Mouse (Mus musculus) adrenal gland, postnatal 10 days (tissue): Measurements from ENCODE around the gene Hnrnpm. TPM values are rescaled to one million over a fixed set of nuclear protein-coding genes. Genes with fewer than 3 reads are reported as not detected.
"Not testable (repeated sequence)": the region's sequence is repeated elsewhere in the genome, so short reads cannot be mapped to it uniquely, and the experiment has no call there.

Experiments used
- DNase-seq: peaks from one replicate; pipeline ENCODE4 v3.0.0; 2021; ENCODE audit warnings: mixed read lengths
- long read RNA-seq, 2 experiments: library from polyadenylated mRNA; stranded (forward); transcript quantifications; one replicate each; pipeline ENCODE4 v2.0.0; 2021
- total RNA-seq, 2 experiments: library from RNA; stranded (reverse); gene quantifications; 2 replicates each; pipeline ENCODE4 v1.2.3; 2021

Hnrnpm gene
- 100 to 1,000 TPM; 148 to 172 TPM for total RNA-seq
- long read RNA-seq, experiment 1, transcript Hnrnpm-203 (2 exons, 2,626 nt): major isoform, 9 of 54 reads
- long read RNA-seq, experiment 1, partial matches to known transcripts: 37 of 54 reads
- long read RNA-seq, experiment 1, other reads (novel, unspliced or antisense): 8 of 54 reads
- long read RNA-seq, experiment 2, partial matches to known transcripts: 22 of 24 reads
- long read RNA-seq, experiment 2, other reads (novel, unspliced or antisense): 2 of 24 reads

DNA sequence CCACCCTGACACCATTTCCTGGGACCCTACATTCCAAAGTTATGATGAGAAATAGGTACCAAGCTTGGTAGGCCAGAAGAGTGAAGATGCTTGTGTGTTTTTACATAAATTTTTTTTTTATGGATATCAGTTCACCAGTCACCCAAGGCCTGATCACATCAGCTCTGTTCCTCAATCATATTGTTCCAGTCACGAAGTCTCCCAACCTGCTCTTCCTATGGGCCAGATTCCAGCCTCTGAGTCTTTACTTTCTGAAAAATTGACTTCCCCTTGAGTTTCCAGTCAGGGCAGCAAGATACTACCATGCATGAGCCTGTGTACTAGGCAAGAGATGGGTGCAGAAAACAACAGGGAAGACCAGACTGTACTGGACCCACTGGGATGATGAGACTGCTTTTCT lies at the start of gene Hnrnpm:
Gene Hnrnpm, minus strand, starts transcription at position 101 of the 400 bp plus-strand sequence.
- no peak for DNase-seq

- DNase-seq: not testable (repeated sequence)
These were observed 46.9 kb upstream of the Hnrnpm start for GRCm38 (mm10) chr17:33733526-33733925.

DNA sequence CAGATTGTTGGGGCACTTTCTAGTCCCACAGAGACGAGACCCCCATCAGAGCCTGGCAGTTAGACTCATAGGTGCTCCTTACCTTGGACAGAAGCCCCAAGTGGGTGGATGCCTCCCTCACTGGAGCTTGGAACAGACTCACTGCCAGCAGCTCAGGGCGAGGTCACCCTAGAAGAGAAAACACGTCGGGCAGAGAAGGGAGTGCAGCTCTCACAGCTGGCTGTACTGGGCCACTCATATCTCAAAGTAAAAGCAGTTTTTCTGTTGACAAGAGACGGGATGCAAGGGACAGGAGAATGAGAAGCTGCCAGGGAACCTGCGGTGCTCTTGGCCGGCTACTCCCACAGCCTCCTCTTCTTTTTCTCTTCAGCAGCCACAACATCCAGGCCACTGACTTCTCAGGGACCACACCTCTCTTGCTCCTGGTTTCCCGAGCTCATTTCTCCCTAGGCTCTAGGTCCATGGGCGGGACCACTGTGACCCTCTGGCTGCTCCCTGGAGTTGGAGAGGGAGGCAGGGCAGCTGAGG lies 46.0 kb upstream of the Hnrnpm start:
- DNase-seq: not testable (repeated sequence)

DNA sequence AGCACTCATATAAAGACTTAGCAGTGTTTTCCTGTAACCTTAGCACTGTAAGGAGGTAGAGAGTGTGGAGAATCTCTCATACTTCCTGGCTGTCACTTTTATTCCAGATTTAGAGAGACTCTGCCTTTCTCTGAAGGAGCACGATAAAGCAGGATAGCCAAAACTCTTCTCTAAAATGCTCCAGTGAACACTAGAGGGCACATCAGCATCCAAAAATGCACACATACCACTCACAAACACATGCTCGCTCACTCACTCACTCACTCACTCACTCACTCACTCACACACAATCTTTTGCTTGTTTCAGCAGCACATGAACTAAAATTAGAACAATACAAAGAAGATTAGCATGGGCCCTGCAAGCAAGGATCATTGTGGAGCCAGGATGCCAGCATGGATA lies 42.6 kb upstream of the Hnrnpm start:
- DNase-seq: no peak

DNA sequence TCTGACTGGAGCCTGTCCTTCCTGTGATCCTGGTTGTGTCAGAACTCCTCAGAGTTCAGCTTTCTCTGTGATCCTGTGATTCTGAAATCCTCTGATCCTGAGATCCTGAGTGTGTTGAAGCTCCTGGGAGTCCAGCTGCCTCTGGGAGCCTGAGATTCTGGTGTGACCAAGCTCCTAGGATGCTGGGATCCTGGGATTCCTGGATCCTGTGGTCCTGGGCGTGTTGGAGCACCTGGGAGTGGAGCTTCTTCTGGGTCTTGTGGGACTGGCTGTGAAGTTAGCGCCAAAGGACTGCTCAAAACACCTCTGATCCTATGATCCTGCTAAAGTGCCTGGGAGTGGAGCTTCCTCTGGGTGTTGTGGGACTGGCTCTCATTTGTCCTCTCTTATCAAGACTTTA lies 41.7 kb upstream of the Hnrnpm start:
- no peak for DNase-seq

GRCm38 (mm10) chr17:33719736-33720378 lies 33.2 kb upstream of the Hnrnpm start:
- no peak for DNase-seq

DNA sequence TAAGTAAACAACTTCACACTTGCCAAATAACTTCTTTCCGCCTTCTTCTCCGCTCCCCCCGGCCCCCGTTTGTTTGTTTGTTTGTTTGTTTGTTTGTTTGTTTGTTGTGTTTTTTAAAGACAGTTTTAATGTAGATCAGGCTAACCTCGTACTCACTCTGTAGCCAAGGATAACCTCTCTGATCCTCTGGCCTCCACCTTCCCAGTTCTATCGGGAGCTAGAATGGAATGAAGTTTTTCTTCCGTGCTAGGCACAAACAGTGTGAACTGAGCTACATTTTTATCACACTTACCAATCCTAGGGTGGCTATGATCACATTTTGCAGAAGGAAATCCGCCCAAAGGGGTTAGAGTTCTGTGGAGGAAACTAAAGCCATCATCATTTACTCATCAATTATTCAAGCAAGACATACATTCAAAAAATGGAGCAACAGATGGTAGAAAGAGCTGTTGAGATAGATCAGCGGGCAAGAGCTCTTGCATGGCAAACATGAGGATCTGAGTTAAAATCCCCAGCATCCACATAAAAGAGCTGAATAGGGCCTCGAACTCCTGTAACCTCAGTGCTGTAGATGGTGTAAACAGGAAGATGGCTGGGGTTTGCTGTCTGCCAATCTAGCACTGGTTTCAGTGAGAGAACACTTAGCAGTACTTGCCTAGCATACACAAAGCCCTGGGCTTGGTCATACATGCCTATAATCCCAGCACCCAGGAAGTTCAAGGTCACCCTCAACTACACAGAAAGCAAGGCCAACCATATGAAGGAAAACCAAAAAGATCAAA lies 32.5 kb upstream of the Hnrnpm start:
- no peak for DNase-seq

GRCm38 (mm10) chr17:33718384-33718881 lies 31.8 kb upstream of the Hnrnpm start, which contains the start of gene March2:
TSS of gene March2 (minus strand) at chr17:33718670.
- peak; percentile 99 for DNase-seq

DNA sequence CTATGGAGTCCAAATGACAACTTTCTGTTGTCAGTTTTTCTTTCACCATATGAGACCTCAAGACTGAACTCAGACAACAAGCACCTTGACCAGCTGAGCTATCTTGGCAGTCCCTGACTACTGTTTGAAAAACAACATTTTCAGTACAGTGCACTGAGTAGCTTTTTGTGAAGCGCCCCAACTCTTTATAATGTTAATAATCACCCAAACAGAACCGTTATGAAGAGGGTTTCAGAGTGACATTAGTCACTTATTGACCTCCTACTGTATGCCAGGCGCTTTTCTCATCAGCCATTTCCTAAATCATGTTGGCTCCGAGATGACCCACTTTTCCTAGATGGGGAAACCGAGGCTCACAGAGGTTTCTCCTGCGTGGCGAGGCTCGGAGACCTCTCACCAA lies 31.3 kb upstream of the Hnrnpm start:
- no peak for DNase-seq

DNA sequence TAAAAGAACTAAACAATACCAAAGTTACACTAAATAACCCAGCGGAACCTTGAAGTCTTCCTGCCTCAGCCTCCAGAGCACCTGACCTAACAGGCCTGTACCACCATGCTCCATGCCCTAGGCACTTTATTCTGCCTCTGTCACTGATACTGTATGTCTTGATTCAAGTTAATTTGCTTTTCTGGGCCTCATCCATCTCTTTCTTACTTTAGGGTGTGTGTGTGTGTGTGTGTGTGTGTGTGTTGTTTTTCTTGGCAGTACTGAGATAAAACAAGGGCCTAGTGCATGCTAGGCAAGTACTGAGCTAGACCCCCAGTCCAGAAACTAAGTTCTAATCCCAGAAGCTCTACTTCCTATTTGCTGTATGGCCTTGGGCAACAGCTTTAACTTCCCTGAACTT lies 30.6 kb upstream of the Hnrnpm start:
- no peak for DNase-seq

DNA sequence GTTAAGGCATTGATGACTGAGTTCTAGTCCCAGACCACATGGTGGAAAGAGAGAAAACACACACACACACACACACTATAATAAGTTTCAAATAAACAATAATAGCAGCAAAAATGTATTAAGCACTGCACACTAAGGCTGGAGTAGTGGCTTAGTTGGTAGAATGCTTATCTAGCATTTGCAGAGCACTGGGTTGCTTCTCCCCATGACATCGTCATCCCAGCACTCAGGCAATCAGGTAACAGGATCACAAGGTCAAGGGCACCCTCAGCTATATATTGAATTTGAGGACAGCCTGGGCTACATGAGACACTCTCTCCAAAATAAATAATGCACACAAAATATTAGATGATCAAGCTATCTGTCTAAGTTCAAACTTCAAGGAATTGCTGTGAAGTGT lies 28.1 kb upstream of the Hnrnpm start:
- no peak for DNase-seq

GRCm38 (mm10) chr17:33713271-33713670 lies 26.6 kb upstream of the Hnrnpm start:
- DNase-seq: no peak

DNA sequence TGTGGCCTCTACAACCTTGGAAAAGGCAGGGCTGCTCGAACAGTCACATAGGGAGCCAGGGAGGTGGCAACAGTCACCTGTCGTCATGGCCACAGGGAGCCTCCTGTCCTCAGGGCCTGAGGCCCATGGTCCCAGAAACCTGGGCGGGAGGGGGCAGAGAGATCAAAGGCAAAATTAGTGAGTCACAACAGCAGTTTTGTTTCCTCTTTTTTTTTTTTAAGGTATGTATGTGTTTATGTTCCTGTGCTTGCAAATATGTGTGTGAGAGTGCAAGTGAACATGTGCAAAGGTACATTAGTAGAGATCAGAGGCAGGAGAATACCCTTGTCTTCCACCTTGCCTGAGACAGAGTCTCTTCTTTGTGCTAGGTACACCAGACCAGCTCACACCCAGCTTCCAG lies 23.2 kb upstream of the Hnrnpm start:
- no peak for DNase-seq

DNA sequence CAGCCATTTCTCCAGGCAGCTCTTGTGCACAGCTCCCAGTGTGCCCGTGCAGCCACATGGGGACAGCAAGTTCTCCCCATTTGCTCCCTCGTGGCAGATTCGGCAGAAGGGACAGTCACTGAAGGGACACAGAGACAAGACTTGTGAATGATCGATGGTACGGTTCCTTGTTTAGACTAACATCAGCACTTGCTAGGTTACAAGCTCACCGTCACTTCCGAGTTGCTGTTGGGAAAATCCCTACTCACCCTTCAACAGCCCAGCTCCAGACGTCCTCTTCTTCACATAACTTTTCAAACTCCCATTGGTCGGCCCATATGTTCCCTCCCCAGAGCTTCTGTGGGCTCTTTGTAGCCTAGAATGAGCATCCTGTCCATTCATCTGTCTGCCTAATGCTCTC lies 16.4 kb upstream of the Hnrnpm start:
- DNase-seq: no peak

- DNase-seq: no peak
These were observed 15.5 kb upstream of the Hnrnpm start for GRCm38 (mm10) chr17:33702178-33702577.

DNA sequence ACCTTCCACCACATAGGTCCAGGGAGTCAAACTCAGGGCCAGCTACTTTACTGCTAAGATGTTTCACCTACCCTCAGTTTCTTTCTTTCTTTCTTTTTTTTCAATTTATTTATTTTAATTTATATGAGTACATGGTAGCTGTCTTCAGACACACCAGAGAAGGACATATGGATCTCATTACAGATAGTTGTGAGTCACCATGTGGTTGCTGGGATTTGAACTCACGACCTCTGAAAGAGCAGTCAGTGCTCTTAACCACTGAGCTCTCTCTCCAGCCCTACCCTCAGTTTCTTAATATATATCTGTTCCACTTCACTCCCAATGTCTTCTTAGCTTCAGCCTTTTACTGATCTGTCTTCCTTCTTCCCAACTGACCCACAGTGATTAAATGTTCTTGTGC lies 8.8 kb upstream of the Hnrnpm start:
- DNase-seq: no peak

GRCm38 (mm10) chr17:33685249-33685653 lies 1.4 kb downstream of the Hnrnpm start:
- peak; percentile 99 for DNase-seq

GRCm38 (mm10) chr17:33684671-33685231 lies 1.9 kb downstream of the Hnrnpm start:
- DNase-seq: peak; percentile 77

GRCm38 (mm10) chr17:33681767-33682166 lies 4.9 kb downstream of the Hnrnpm start:
- no peak for DNase-seq

DNA sequence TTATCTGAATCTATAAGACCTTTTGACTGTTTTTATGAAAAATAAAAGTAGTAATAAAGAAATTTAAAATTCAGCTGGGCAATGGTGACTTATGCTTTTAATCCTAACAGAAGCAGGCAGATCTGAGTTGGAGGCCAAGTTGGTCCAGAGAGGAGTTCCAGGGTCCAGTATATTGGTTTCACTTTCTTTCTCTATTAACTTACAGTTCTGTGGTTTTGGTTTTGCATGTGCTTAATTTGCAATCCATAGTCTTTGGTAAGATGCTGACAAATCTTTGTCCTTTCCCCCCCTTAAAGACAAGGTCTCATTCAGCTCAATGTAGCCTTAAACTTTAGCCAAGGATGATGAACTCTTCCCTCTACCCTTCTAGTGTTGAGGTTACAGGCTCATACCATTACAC lies 7.9 kb downstream of the Hnrnpm start:
- no peak for DNase-seq

GRCm38 (mm10) chr17:33676086-33676485 lies 10.6 kb downstream of the Hnrnpm start:
- DNase-seq: no peak

DNA sequence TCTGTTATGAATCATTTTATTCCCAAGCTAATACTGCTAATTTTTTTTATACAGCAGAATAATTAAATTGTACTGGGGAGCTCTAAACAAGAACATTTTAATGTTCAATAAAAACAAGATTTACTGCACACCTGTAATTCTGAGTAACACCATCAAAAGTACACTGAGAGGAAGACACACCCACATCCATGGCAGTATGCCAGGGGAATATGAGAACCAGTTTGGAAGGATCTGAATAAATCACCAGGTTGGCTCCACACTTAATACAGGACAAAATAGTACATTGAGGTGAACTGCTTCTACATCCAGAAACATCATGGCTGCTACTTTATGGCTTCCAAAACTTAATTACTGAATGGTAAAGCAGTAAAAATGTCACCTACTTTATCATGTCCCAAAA lies 11.2 kb downstream of the Hnrnpm start:
- no peak for DNase-seq

GRCm38 (mm10) chr17:33673837-33674236 lies 12.8 kb downstream of the Hnrnpm start:
- DNase-seq: no peak
